Mouse (Mus musculus): ENCODE data around the gene Tecpr2. TPM values are rescaled to one million over a fixed set of nuclear protein-coding genes. Genes with fewer than 3 reads are reported as not detected.

The Tecpr2 gene
- 1.6 and 1.8 TPM in 2 replicates for polyA plus RNA-seq (2015; fragmentation: Nextera tagmentation; extraction: Ambion mirVana)

DNA sequence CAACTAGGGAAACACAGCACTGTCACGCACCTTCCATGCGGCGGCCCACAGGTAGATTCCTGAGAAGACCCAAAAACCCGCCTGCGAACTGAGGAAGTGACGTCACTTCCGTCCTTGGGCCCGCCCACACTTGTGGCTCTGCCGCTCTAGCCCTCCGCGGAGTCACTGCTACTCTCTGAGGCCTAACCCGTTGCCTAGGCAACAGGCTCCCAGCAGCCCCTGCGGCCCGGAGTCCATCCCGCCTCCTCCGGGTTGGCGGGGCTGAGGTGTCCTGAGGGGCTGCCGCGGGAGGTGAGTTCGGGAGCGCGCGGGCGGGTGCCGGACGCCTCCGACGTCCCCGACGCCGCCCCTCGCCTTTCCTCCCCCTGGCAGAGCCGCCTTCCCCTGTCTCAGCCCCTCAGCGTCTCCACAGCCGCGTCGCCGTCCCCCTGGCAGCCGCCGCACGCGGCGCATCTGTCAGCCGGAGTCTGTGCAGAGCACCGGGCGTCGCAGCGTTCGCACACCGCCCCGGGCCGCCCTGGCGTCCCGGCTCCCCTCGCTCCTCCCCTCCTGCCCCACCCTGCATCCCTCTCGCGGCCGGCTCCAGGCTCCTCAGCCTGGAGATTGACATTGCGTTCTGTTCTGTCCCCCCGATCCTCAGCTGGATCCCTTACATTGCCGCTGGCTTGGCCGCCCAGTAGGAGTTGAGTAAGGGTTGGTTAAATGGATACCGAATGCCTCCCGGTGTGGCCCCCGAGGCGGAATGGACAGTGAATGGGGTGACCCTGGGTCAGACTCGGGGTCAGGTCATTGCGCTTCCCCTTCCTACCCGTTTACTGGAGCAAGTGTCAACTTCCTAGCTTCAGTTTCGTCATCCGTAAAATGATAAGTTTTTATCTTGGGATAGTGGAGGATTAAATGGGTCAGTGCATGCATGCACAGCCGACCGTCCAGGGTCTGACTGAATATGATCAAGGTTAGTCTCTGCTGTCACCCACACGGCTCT is at the start of gene Tecpr2, which contains the start of gene Cinp:
Tecpr2 (plus strand) TSS at position 229 of the 985 bp plus-strand sequence.
Cinp (minus strand) TSS at position 110 of the 985 bp plus-strand sequence.
- no peaks in the 10 kb centered on the region for H3K27me3 ChIP-seq
- H3K4me2 ChIP-seq, result peak within 1 kb of the TSS; percentile 97
- under 1% methylated on average over 74 of the region's 74 CpGs for WGBS (ENCODE audit: insufficient replicate concordance)
- peaks cover 65% of the 10 kb centered on the region for H3K4me1 ChIP-seq (replicated peaks)
- no peaks in the 10 kb centered on the region for H3K36me3 ChIP-seq (replicated peaks)
- H3K27ac ChIP-seq (replicated peaks), result peak within 1 kb of the TSS; percentile 98
- peak within 1 kb of the TSS; percentile 84 for H3K9ac ChIP-seq
- H3K4me3 ChIP-seq (replicated peaks), result peak within 1 kb of the TSS; percentile 95
- H3K9me3 ChIP-seq (replicated peaks), result no peaks in the 10 kb centered on the region
- ATAC-seq (ENCODE audit: insufficient read depth), result peak; percentile 97

GRCm38 (mm10) chr12:110840348-110841198 is 48.5 kb upstream of the Tecpr2 start, which contains the start of gene Mok:
Gene Mok, minus strand, starts transcription at chr12:110840939.
- peak within 1 kb of the TSS; percentile 67 for H3K9ac ChIP-seq
- ATAC-seq (ENCODE audit: insufficient read depth), result peak; percentile 14; the same call in 1 of the 2 replicates
- under 1% methylated on average over 71 of the region's 71 CpGs for whole genome bisulfite sequencing (ENCODE audit: insufficient replicate concordance)

DNA sequence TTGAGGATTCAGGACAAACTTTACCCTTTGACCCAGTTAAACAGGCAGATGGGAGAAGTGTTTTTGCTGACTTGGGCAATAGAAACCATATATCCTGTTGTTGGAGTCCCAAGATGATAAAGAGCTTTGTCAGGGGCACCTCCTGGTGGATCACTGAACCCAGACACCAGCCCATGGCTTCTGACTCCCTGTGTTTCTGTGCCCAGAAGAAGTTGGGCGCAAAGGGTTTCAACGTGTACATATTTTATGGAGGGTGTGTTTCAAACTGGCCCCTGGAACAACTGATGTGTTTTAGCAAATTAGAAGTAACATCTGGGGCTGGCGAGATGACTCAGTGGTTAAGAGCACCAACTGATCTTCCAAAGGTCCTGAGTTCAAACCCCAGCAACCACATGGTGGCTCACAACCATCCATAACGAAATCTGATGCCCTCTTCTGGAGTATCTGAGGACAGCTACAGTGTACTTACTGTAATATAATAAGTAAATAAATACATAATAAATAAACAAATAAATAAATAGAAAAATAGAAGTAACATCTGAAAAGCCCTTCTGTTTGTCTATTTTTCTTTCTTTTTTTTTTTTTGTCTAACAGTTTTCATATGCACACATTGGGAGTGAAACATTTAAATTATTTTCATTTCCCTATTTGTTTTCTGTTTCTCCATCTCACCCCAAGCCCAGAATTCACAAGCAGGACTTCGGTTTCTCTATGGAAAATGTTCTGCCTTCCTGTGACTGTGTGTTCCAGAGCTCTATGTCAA is 47.2 kb upstream of the Tecpr2 start:
- Histone ChIP-seq H3K4me1 (replicated peaks) (peaks cover 47% of the 10 kb centered on the region), H3K9ac (no peak overlapping the region), H3K36me3 (replicated peaks) (no peaks in the 10 kb centered on the region), H3K4me3 (replicated peaks) (no peak overlapping the region), H3K27me3 (peaks cover 21% of the 10 kb centered on the region), H3K4me2 (peak overlapping the region; percentile 94; the same call in 1 of the 2 replicates), H3K9me3 (replicated peaks) (no peaks in the 10 kb centered on the region), H3K27ac (replicated peaks) (no peak overlapping the region)
- WGBS (ENCODE audit: insufficient replicate concordance), result 61% methylated on average over 5 of the region's 5 CpGs
- ATAC-seq (ENCODE audit: insufficient read depth), result no peak

More at GRCm38 (mm10) chr12:110840348-110841198, 48.5 kb upstream of the Tecpr2 start, which contains the start of gene Mok:
- peaks cover 24% of the 10 kb centered on the region for H3K27me3 ChIP-seq
- H3K9me3 ChIP-seq (replicated peaks), result no peaks in the 10 kb centered on the region
- peaks cover 37% of the 10 kb centered on the region for H3K4me1 ChIP-seq (replicated peaks)
- H3K36me3 ChIP-seq (replicated peaks), result no peaks in the 10 kb centered on the region
- H3K4me3 ChIP-seq (replicated peaks), result peak within 1 kb of the TSS; percentile 88
- H3K27ac ChIP-seq (replicated peaks), result no peak within 1 kb of the TSS
- H3K4me2 ChIP-seq, result peak within 1 kb of the TSS; percentile 94

DNA sequence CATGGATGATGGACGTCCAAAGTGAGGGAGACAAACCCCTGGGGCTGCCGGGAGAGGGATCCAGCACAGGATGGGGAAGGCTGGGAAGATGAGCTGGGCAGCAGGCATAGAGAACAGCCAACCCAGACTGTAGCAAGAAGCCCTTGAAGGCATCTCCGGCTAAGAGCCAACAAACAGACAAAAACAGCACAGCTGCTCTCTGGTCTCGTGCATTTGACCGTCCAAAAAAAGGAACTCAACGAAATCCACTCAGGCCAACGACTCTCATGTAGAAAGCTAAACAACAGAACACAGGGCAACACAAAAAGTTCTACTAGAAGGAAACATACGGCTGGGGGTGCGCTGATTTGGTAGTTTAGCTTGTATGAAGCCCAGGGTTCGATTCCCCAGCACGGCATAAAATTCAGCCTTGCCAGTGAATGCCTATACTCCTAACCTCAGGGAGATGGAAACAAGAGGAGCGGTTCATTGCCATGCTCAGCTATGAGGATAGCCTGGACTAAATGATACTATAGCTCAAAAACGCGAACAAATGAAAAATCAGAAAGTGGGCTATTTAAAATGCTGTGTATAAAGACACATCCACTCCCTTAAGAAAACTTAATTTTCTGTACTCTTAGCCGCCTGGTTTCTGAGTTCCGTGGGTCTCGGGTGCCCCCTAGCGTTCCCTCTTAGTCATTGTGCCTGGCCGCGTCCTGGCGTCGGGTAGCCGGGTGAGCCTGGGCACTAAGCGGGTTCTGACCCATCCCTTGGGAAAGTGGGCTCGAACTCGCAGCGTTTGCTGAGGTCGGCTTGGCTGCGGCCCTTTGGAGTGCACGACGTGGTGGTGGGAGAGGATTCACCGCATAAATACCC is 45.6 kb upstream of the Tecpr2 start:
- Histone ChIP-seq H3K4me2 (peak overlapping the region; percentile 97), H3K9me3 (replicated peaks) (no peaks in the 10 kb centered on the region), H3K4me3 (replicated peaks) (peak overlapping the region; percentile 65), H3K27me3 (peaks cover 17% of the 10 kb centered on the region), H3K9ac (peak overlapping the region; percentile 61), H3K27ac (replicated peaks) (peak overlapping the region; percentile 85), H3K36me3 (replicated peaks) (no peaks in the 10 kb centered on the region), H3K4me1 (replicated peaks) (peaks cover 47% of the 10 kb centered on the region)
- WGBS (ENCODE audit: insufficient replicate concordance), result 16% methylated on average over 32 of the region's 32 CpGs
- ATAC-seq (ENCODE audit: insufficient read depth), result 0 out of 2 replicates have a peak, but pooled peaks have one; percentile 9

- Histone ChIP-seq H3K4me2 (peak overlapping the region; percentile 97), H3K27ac (replicated peaks) (peak overlapping the region; percentile 85), H3K9me3 (replicated peaks) (no peaks in the 10 kb centered on the region), H3K4me1 (replicated peaks) (peaks cover 47% of the 10 kb centered on the region), H3K27me3 (peaks cover 16% of the 10 kb centered on the region), H3K4me3 (replicated peaks) (peak overlapping the region; percentile 65), H3K9ac (peak overlapping the region; percentile 61), H3K36me3 (replicated peaks) (no peaks in the 10 kb centered on the region)
- under 1% methylated on average over 42 of the region's 42 CpGs for WGBS (ENCODE audit: insufficient replicate concordance)
- peak; percentile 53 for ATAC-seq (ENCODE audit: insufficient read depth)
These were observed 44.6 kb upstream of the Tecpr2 start for GRCm38 (mm10) chr12:110844227-110845130.

- peak overlapping the region; percentile 97 for H3K4me2 ChIP-seq
- WGBS (ENCODE audit: insufficient replicate concordance), result under 1% methylated on average over 36 of the region's 36 CpGs
- no peaks in the 10 kb centered on the region for H3K9me3 ChIP-seq (replicated peaks)
- H3K27ac ChIP-seq (replicated peaks), result peak overlapping the region; percentile 85
- ATAC-seq (ENCODE audit: insufficient read depth), result peak; percentile 92
- peaks cover 48% of the 10 kb centered on the region for H3K4me1 ChIP-seq (replicated peaks)
- no peaks in the 10 kb centered on the region for H3K36me3 ChIP-seq (replicated peaks)
- peaks cover 8% of the 10 kb centered on the region for H3K27me3 ChIP-seq
- peak overlapping the region; percentile 65 for H3K4me3 ChIP-seq (replicated peaks)
- peak overlapping the region; percentile 61 for H3K9ac ChIP-seq
These were observed 43.8 kb upstream of the Tecpr2 start for GRCm38 (mm10) chr12:110845131-110845880.

- ATAC-seq (ENCODE audit: insufficient read depth), result no peak
- Histone ChIP-seq H3K4me2 (peak overlapping the region; percentile 97), H3K4me1 (replicated peaks) (peaks cover 51% of the 10 kb centered on the region), H3K27ac (replicated peaks) (no peak overlapping the region), H3K36me3 (replicated peaks) (no peaks in the 10 kb centered on the region), H3K9me3 (replicated peaks) (no peaks in the 10 kb centered on the region), H3K4me3 (replicated peaks) (peak overlapping the region; percentile 65), H3K27me3 (peaks cover 7% of the 10 kb centered on the region), H3K9ac (peak overlapping the region; percentile 55; the same call in 1 of the 2 replicates)
- whole genome bisulfite sequencing (ENCODE audit: insufficient replicate concordance), result 76% methylated on average over 6 of the region's 6 CpGs
These were observed 42.8 kb upstream of the Tecpr2 start for GRCm38 (mm10) chr12:110846191-110846765.

All from liver, embryonic 15.5 days (tissue).